Mouse (Mus musculus) brain, embryonic 14.5 days (tissue): Measurements from ENCODE around the gene Fndc3b. TPM values are rescaled to one million over a fixed set of nuclear protein-coding genes. Genes with fewer than 3 reads are reported as not detected.

Experiments
- DNase-seq: peaks from one replicate; pipeline ENCODE4 v3.0.0-alpha.2; 2011; ENCODE audit warnings: low read depth
- CTCF ChIP-seq: fragments of 200-500 bp; IDR thresholded peaks from 2 replicates; pipeline ENCODE4 v1.5.1; 2012; ENCODE audit warnings: inconsistent platforms, mild to moderate bottlenecking, moderate library complexity, borderline replicate concordance; ENCODE audit not compliant: insufficient read depth, insufficient read length; ENCODE audit errors: extremely low read depth
- POLR2A ChIP-seq: fragments of 200-500 bp; IDR thresholded peaks from 2 replicates; pipeline ENCODE4 v1.6.1; 2012; ENCODE audit warnings: mild to moderate bottlenecking, inconsistent platforms, borderline replicate concordance; ENCODE audit not compliant: poor library complexity, insufficient read depth, insufficient read length, severe bottlenecking; ENCODE audit errors: extremely low read depth
- polyA plus RNA-seq: library from polyadenylated mRNA; depleted of rRNA; stranded (reverse); fragments of >200 nt; gene quantifications from 2 replicates; pipeline ENCODE4 v1.2.3, GENCODE M21; 2012

Fndc3b gene
- polyA plus RNA-seq, 1 experiment: 10.9 TPM

GRCm38 (mm10) chr3:27590823-27591222 is 120.3 kb downstream of the Fndc3b start:
- TF ChIP-seq CTCF: no peak
- TF ChIP-seq POLR2A: no peak
- DNase-seq: no peak

GRCm38 (mm10) chr3:27589305-27589704 is 121.8 kb downstream of the Fndc3b start:
- TF ChIP-seq CTCF (no peak), POLR2A (no peak)
- no peak for DNase-seq

- no peak for DNase-seq
Measured at GRCm38 (mm10) chr3:27588604-27589003, 122.5 kb downstream of the Fndc3b start.

GRCm38 (mm10) chr3:27584607-27585605 is 126.2 kb downstream of the Fndc3b start:
- TF ChIP-seq POLR2A (no peak), CTCF (no peak)
- DNase-seq: no peak

More at GRCm38 (mm10) chr3:27588604-27589003, 122.5 kb downstream of the Fndc3b start:
- no peak for TF ChIP-seq CTCF
- TF ChIP-seq POLR2A: no peak

GRCm38 (mm10) chr3:27581931-27582840 is 128.9 kb downstream of the Fndc3b start:
- peak; percentile 52 for DNase-seq
- TF ChIP-seq CTCF (no peak), POLR2A (no peak)

- TF ChIP-seq CTCF (no peak), POLR2A (no peak)
- DNase-seq: no peak
Measured at GRCm38 (mm10) chr3:27580956-27581355, 130.2 kb downstream of the Fndc3b start.

GRCm38 (mm10) chr3:27579894-27580613 is 131.1 kb downstream of the Fndc3b start:
- TF ChIP-seq CTCF: no peak
- no peak for TF ChIP-seq POLR2A
- DNase-seq: peak; percentile 59

- no peak for DNase-seq
- TF ChIP-seq POLR2A (no peak), CTCF (no peak)
Measured at GRCm38 (mm10) chr3:27579229-27579628, 131.9 kb downstream of the Fndc3b start.

- DNase-seq: no peak
- TF ChIP-seq CTCF (no peak), POLR2A (no peak)
Measured at GRCm38 (mm10) chr3:27577349-27578025, 133.6 kb downstream of the Fndc3b start.

GRCm38 (mm10) chr3:27574241-27574640 is 136.9 kb downstream of the Fndc3b start:
- DNase-seq: no peak
- TF ChIP-seq POLR2A (no peak), CTCF (no peak)

- TF ChIP-seq CTCF (no peak), POLR2A (no peak)
- peak; percentile 76 for DNase-seq
Measured at GRCm38 (mm10) chr3:27573458-27573857, 137.6 kb downstream of the Fndc3b start.
